Mouse (Mus musculus): ENCODE data around the gene Olfr887.

GRCm38 (mm10) chr9:38061022-38061421 lies 22.9 kb upstream of the Olfr887 start, which contains the start of gene Olfr885:
- TF ChIP-seq CTCF (IDR thresholded peaks at IDR 0.05; ENCODE audit: extremely low read depth, insufficient read depth, low read length) (no peak), POLR2A (IDR thresholded peaks at IDR 0.05; ENCODE audit: extremely low read depth, insufficient read depth, low read length) (no peak)

All from cortical plate, adult 2 months (tissue).